Mouse (Mus musculus) common myeloid progenitor, adult 5-6 weeks (primary cell): Measurements from ENCODE around the gene Stn1. TPM values are rescaled to one million over a fixed set of nuclear protein-coding genes. Genes with fewer than 3 reads are reported as not detected.

Source experiments
- ATAC-seq: replicated peaks from 2 replicates; pipeline ENCODE4 v1.8.0; 2016; ENCODE audit warnings: low read depth, mild to moderate bottlenecking, moderate TSS enrichment, inconsistent platforms; ENCODE audit not compliant: poor library complexity, severe bottlenecking
- total RNA-seq: library from RNA; stranded (forward); fragments of 200-1000, 187-1606 nt; gene quantifications from 2 replicates; pipeline ENCODE4 v1.2.3, GENCODE M21; 2017

Stn1 gene
- total RNA-seq, 1 experiment from 2014 or later: 12.4 TPM

- no peak for ATAC-seq
Observed at GRCm38 (mm10) chr19:47456021-47456420, 81.3 kb downstream of the Stn1 start.

- ATAC-seq: no peak
Observed at GRCm38 (mm10) chr19:47455001-47455755, 82.1 kb downstream of the Stn1 start.

- no peak for ATAC-seq
Observed at GRCm38 (mm10) chr19:47454167-47455000, 82.9 kb downstream of the Stn1 start.

GRCm38 (mm10) chr19:47453352-47453751 lies 84.0 kb downstream of the Stn1 start:
- ATAC-seq: no peak

DNA sequence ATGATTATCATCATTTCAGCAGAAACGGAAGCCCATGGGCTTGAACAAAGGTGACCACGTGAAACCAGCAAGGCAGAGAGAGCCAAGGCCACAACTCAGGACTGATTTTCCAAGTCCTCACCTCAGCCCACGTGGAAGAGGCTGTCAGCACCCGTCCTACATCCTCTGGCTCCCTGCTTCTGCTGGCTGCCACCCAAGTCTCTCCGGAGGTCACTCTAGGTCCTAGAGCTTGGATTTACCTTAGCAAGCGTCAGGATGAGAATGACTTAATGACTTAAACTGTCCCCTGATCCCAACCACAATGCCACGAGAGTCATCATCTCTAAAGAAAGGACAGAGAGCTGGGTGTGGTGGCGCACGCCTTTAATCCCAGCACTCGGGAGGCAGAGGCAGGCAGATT lies 84.6 kb downstream of the Stn1 start:
- ATAC-seq: no peak

- ATAC-seq: no peak
Observed at GRCm38 (mm10) chr19:47452211-47452610, 85.1 kb downstream of the Stn1 start.

DNA sequence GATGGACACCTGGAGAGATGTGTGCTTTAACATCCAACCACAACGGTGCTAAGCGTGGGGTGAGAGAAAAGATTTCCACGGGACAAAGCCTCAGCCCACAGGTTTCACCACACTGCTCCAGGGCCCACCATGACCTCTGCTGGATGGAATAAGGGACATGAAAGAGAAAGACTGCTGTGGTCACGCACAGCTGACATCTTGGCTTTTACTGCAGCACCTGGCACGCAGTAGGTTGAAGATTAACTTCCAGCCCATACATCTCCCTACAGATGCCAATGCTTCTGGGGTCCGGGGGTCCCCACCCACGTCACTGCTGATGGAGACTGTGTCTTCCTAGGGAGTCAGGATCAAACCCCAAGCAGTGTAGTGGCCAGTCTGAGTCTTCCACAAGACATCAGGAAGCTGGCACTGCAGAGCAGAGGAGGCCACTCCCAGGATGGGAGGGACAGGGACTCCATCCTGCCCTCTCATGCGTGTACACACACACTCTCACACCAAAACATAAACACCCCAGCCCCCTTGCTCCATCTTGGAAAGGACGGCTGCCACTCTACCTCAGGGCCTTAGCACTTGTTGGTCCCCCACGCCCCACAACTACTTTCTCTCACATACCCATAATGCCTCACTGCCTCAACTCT lies 85.7 kb downstream of the Stn1 start:
- no peak for ATAC-seq

Other genes starting within 250 kb of the Stn1 start
- gene Sh3pxd2a, start 73.1 kb downstream of the Stn1 start, total RNA-seq: 1.6 and 2.1 TPM in 2 replicates
- 181 TPM in 2 replicates for gene Slk, start 42.2 kb upstream of the Stn1 start, total RNA-seq
- gene Col17a1, start 154.6 kb upstream of the Stn1 start, total RNA-seq: not detected in 2 replicates
- gene Sfr1, start 194.2 kb upstream of the Stn1 start, total RNA-seq: 182 and 208 TPM in 2 replicates